Mouse (Mus musculus) heart, adult 2 months (tissue): ENCODE measurements at regions not wholly inside any gene's neighbourhood (a gene's known extent, or its start where the extent isn't known, plus 50 kb on each side); places are given as distances from the start of the nearest gene placed in this dataset.

ENCODE experiments used
- DNase-seq, 2 experiments: peaks; one replicate each; pipeline ENCODE4 v3.0.0; 2021
- H3K27ac ChIP-seq: fragments of 200-600 bp; 2 replicates; pipeline ENCODE4 v1.8.1; 2022
- H3K27me3 ChIP-seq: fragments of 200-500 bp; 2 replicates; pipeline ENCODE4 v1.6.1; 2012; ENCODE audit warnings: mild to moderate bottlenecking, low read length, inconsistent platforms, mixed read lengths; ENCODE audit not compliant: control insufficient read depth, insufficient read depth
- H3K36me3 ChIP-seq: fragments of 200-500 bp; 2 replicates; pipeline ENCODE4 v1.6.1; 2012; ENCODE audit warnings: low read length, inconsistent platforms; ENCODE audit not compliant: control insufficient read depth, insufficient read depth
- H3K4me1 ChIP-seq: fragments of 200-500 bp; 2 replicates; pipeline ENCODE4 v1.6.1; 2011; ENCODE audit warnings: low read length; ENCODE audit not compliant: control insufficient read depth, insufficient read depth
- H3K4me3 ChIP-seq: fragments of 200-600 bp; 2 replicates; pipeline ENCODE4 v1.8.1; 2022
- H3K79me2 ChIP-seq: fragments of 200-500 bp; replicated peaks from 2 replicates; pipeline ENCODE4 v1.6.1; 2012; ENCODE audit warnings: mild to moderate bottlenecking, inconsistent platforms, low read length, moderate library complexity, mixed read lengths; ENCODE audit not compliant: control insufficient read depth, insufficient read depth
- H3K9ac ChIP-seq: fragments of 200-500 bp; 2 replicates; pipeline ENCODE4 v1.6.1; 2012; ENCODE audit warnings: low read depth, mild to moderate bottlenecking, control low read depth, inconsistent platforms, low read length, mixed read lengths
- CTCF ChIP-seq: fragments of 200-600 bp; IDR thresholded peaks from 2 replicates; pipeline ENCODE4 v1.8.1; 2022; ENCODE audit warnings: antibody characterized with exemption, mild to moderate bottlenecking, moderate library complexity
- EP300 ChIP-seq: fragments of 200-500 bp; IDR thresholded peaks from 2 replicates; pipeline ENCODE4 v1.6.1; 2011; ENCODE audit warnings: low read depth, low read length, control low read depth; ENCODE audit not compliant: insufficient read depth
- POLR2A ChIP-seq: fragments of 200-500 bp; IDR thresholded peaks from 2 replicates; pipeline ENCODE4 v1.6.1; 2011; ENCODE audit warnings: mild to moderate bottlenecking, low read depth, low read length, control low read depth; ENCODE audit not compliant: insufficient read depth
- WGBS: fragments of 180-500 bp; shearing (Covaris S2); methylation state at CpG from one replicate; pipeline ENCODE4 v1.1.7; 2018; 5-methylcytosine and 5-hydroxymethylcytosine counted together
- intact Hi-C: fragments of 180-260 bp; cut with DNase I; formaldehyde crosslinking; loops from one replicate; pipeline ENCODE4 v1.15.1; 2025

DNA sequence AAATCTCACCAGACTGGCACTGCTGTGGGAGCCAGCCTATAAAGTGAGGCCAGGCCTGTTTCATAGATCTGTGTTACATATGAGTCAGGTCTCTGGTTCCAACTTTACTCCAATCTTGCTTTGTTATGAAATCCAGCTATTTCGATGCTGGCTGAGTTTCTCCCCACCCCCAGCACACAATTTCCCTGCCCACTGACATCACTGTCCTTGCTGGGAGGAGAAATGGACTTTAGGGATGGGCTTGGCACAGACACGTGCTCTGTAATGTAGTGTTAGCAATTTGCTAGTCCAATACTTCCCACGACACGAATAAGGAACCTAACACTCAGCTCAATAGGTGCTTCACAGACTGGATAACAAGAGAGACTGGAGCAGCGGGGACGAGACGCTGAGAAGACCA is 79.5 kb upstream of the Pcsk6 start:
- DNase-seq, result peak; percentile 14 to 24
- H3K4me1 ChIP-seq, result no peaks in the 10 kb centered on the region
- no peak overlapping the region for H3K27ac ChIP-seq
- no peaks in the 10 kb centered on the region for H3K27me3 ChIP-seq
- 78% methylated on average over 7 of the region's 7 CpGs for WGBS
- intact Hi-C loops, result no loop called here
- no peaks in the 10 kb centered on the region for H3K36me3 ChIP-seq
- no peak overlapping the region for H3K9ac ChIP-seq
- no peaks in the 10 kb centered on the region for H3K79me2 ChIP-seq
- no peak overlapping the region for H3K4me3 ChIP-seq
- no peak for TF ChIP-seq CTCF
- TF ChIP-seq POLR2A, result no peak
- no peak for TF ChIP-seq EP300

DNA sequence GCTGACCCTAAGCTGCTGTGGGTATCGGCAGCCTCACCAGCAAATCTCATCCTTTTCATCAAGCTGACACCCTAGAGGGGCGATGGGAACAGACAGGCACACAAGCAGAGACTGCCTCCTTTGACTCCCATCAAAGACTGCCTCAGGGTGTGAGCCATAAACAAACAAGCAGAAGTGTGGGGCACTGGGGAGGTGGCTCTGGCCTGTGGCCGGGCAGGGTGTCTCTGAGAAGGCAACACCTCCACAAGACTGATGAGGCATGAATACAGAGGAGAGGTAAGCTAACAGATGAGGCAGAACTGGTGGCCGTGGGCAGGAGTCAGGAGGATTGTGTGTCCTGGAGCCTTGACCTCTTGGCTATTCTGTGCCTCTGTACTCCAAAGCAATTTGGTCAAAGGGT is 77.8 kb upstream of the Pcsk6 start:
- Histone ChIP-seq H3K27me3 (no peaks in the 10 kb centered on the region), H3K79me2 (no peaks in the 10 kb centered on the region), H3K36me3 (no peaks in the 10 kb centered on the region), H3K4me1 (no peaks in the 10 kb centered on the region), H3K4me3 (no peak overlapping the region), H3K27ac (no peak overlapping the region), H3K9ac (no peak overlapping the region)
- no peak for DNase-seq
- WGBS, result 59% methylated on average over 4 of the region's 4 CpGs
- intact Hi-C loops, result no loop called here
- TF ChIP-seq POLR2A, result no peak
- TF ChIP-seq EP300, result no peak
- no peak for TF ChIP-seq CTCF

DNA sequence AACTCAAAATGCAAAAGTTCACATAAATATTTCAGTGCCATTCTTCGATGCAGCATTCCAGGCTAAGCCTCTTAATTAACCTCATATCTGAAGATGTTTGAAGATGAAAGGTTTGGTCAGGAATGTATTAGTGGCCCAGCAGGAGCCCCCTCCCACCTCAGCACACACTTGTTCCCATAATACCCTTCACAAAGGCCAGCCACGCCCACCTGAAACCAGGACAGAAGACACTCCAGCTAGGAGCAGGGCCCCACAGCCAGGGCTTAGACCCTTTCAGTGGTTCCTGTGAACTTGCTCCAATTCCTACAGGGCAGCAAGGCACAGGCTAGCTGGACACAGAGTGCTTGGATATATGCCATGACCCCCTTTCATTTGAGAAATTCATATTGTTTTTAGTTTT is 74.6 kb upstream of the Pcsk6 start:
- Histone ChIP-seq H3K79me2 (no peaks in the 10 kb centered on the region), H3K27ac (no peak overlapping the region), H3K4me3 (no peak overlapping the region), H3K4me1 (no peaks in the 10 kb centered on the region), H3K27me3 (no peaks in the 10 kb centered on the region), H3K9ac (no peak overlapping the region), H3K36me3 (no peaks in the 10 kb centered on the region)
- 75% methylated on average over 2 of the region's 2 CpGs for WGBS
- intact Hi-C loops, result no loop called here
- no peak for TF ChIP-seq POLR2A
- DNase-seq, result no peak

DNA sequence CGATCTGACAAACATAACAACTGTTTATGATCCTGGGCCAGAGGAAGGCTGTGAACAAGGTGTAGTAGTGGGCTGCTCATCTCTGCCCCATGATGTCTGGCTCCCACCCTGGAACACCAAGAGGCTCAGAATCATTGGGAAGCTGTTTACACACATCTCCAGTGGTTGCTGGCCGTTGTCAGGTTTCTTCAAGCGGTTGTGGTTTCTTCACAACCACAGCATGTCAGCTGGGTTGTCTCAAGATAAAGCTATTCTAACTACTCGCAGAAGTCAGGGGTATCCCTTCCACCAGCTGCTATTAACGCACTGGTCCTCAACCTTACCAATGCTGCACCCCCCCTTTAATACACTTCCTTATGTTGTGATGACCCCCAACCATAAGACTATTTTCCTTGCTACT is 73.7 kb upstream of the Pcsk6 start:
- Histone ChIP-seq H3K79me2 (no peaks in the 10 kb centered on the region), H3K27ac (no peak overlapping the region), H3K36me3 (no peaks in the 10 kb centered on the region), H3K4me1 (no peaks in the 10 kb centered on the region), H3K27me3 (no peaks in the 10 kb centered on the region), H3K4me3 (no peak overlapping the region), H3K9ac (no peak overlapping the region)
- intact Hi-C loops, result no loop called here
- no peak for TF ChIP-seq EP300
- no peak for TF ChIP-seq POLR2A
- TF ChIP-seq CTCF, result no peak
- DNase-seq, result no peak
- WGBS, result 81% methylated on average over 5 of the region's 5 CpGs

DNA sequence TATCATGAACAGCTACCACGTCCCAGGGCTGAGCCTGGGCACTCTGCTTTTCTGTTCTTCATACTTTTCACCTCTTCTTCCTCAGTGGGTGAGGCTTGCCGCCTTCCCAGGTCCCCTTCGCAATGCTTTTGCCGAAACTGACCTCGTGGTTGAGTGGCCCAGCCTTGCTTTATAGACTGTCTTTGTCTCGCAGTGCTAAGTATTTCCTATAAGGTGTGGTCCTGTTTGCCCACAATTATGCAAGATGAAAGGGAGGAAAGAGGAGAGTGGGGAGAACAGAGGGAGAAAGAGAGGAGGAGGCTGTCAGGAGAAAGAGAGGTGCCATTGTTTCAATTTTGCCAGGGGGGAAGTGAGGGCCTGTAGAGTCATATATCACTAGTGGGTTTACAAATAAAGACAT is 71.3 kb upstream of the Pcsk6 start:
- Histone ChIP-seq H3K27me3 (no peaks in the 10 kb centered on the region), H3K79me2 (no peaks in the 10 kb centered on the region), H3K4me1 (no peaks in the 10 kb centered on the region), H3K36me3 (no peaks in the 10 kb centered on the region), H3K4me3 (no peak overlapping the region), H3K9ac (no peak overlapping the region), H3K27ac (no peak overlapping the region)
- 79% methylated on average over 6 of the region's 6 CpGs for WGBS
- no peak for DNase-seq
- intact Hi-C loops, result no loop called here
- TF ChIP-seq POLR2A (no peak), EP300 (no peak), CTCF (no peak)

DNA sequence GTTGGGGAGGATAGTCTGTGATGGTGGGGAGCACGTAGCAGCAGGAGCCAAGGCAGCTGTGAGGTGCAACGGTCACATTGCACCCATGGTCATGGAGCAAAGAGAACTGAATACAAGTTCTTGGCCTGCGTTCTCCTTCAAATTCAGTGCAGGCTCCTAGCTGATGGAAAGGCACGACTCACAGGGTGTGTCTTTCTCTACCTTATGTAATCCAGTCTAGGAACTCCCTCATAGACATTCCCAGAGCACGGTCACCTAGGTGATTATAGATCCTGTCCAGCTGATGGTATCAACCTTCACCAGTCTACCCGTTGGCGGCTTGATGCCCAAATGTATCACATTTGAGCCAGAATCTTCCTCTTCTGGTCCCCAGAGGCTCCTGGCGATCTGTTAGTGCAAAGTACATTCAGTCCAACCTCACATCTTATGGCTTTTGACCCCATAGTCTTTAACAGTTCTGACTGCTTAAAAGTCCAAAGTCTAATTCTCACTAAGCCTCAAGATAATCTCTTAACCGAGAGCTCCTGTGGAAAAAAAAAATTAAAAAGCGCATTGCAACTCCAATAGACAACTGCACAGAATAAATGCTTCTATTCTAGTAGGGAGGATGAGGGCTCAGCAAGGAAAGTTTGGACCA is 69.2 kb upstream of the Pcsk6 start:
- Histone ChIP-seq H3K27ac (no peak overlapping the region), H3K27me3 (no peaks in the 10 kb centered on the region), H3K4me3 (no peak overlapping the region), H3K9ac (no peak overlapping the region), H3K36me3 (no peaks in the 10 kb centered on the region), H3K79me2 (no peaks in the 10 kb centered on the region), H3K4me1 (no peaks in the 10 kb centered on the region)
- 84% methylated on average over 10 of the region's 10 CpGs for WGBS
- TF ChIP-seq POLR2A, result no peak
- no peak for TF ChIP-seq CTCF
- TF ChIP-seq EP300, result no peak
- intact Hi-C loops, result no loop called here
- no peak for DNase-seq
